In the genomic region with DNA sequence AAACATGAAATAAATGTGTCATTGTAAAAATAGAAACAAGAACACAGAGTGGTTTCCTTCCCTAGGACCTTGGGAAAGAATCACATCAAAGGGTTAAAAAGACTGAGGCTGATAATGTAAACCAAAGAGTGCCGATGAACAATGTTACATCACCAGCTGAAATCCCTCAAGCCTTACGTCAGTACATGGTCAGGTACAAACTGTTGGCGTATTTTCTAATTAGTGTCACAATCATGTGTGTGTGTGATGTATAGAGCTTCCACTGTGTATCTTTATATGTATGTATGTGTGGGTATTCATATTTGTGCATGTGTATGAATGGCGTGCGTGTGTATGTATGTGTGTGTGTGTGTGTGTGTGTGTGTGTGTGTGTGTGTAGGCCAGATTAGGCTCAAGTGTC, we compare ENCODE assay signal across 32 mouse cellular contexts.
"Had no signal": no experiment of that assay in that cellular context is flagged by ENCODE, and none has a peak within 500 bp of the region (broad histone marks: within the 10 kb centered on the region; RNA-seq: fewer than 3 reads in every experiment).

No protein-coding gene starts in this region.

- H3K4me2 ChIP-seq: limb, embryonic 12.5 days; limb, embryonic 13.5 days; limb, embryonic 15.5 days; liver, embryonic 11.5 days; liver, embryonic 12.5 days; liver, embryonic 13.5 days; liver, embryonic 15.5 days; lung, embryonic 14.5 days; lung, embryonic 15.5 days; midbrain, embryonic 11.5 days; midbrain, embryonic 12.5 days; midbrain, embryonic 13.5 days; midbrain, embryonic 15.5 days; neural tube, embryonic 12.5 days had no signal

- H3K4me3 ChIP-seq: left cerebral cortex, adult 2 months; limb, embryonic 10.5 days; limb, embryonic 12.5 days; limb, embryonic 13.5 days; limb, embryonic 15.5 days; liver, embryonic 12.5 days; liver, embryonic 13.5 days; liver, embryonic 15.5 days; lung, embryonic 15.5 days; megakaryocyte, embryonic 14.5 days; midbrain, embryonic 10.5 days; midbrain, embryonic 12.5 days; midbrain, embryonic 13.5 days; midbrain, embryonic 15.5 days; myocyte; neural tube, embryonic 12.5 days had no signal

- H3K9ac ChIP-seq: limb, embryonic 12.5 days; limb, embryonic 13.5 days; limb, embryonic 15.5 days; liver, embryonic 12.5 days; liver, embryonic 13.5 days; liver, embryonic 14.5 days; liver, embryonic 15.5 days; liver, postnatal 0 days; lung, embryonic 14.5 days; lung, embryonic 15.5 days; midbrain, embryonic 12.5 days; midbrain, embryonic 13.5 days; midbrain, embryonic 15.5 days; neural tube, embryonic 12.5 days had no signal

- H3K27me3 ChIP-seq: limb, embryonic 12.5 days; limb, embryonic 13.5 days; limb, embryonic 15.5 days; liver, embryonic 12.5 days; liver, embryonic 13.5 days; liver, embryonic 15.5 days; lung, embryonic 15.5 days; midbrain, embryonic 12.5 days; midbrain, embryonic 13.5 days; midbrain, embryonic 15.5 days; neural tube, embryonic 12.5 days had no signal

- ATAC-seq: liver, embryonic 12.5 days; liver, postnatal 0 days; midbrain, embryonic 13.5 days; midbrain, embryonic 15.5 days; midbrain, embryonic 16.5 days had no signal

- H3K36me3 ChIP-seq: limb, embryonic 10.5 days; limb, embryonic 12.5 days; limb, embryonic 13.5 days; limb, embryonic 15.5 days; liver, embryonic 12.5 days; liver, embryonic 13.5 days; liver, embryonic 15.5 days; lung, embryonic 15.5 days; midbrain, embryonic 10.5 days; midbrain, embryonic 12.5 days; midbrain, embryonic 13.5 days; midbrain, embryonic 15.5 days; neural tube, embryonic 12.5 days had no signal

- H3K9me3 ChIP-seq: limb, embryonic 10.5 days; limb, embryonic 12.5 days; limb, embryonic 13.5 days; limb, embryonic 15.5 days; liver, embryonic 12.5 days; liver, embryonic 13.5 days; liver, embryonic 15.5 days; lung, embryonic 15.5 days; midbrain, embryonic 10.5 days; midbrain, embryonic 12.5 days; midbrain, embryonic 13.5 days; midbrain, embryonic 15.5 days; neural tube, embryonic 12.5 days had no signal

- H3K27ac ChIP-seq: left cerebral cortex, adult 2 months; limb, embryonic 10.5 days; limb, embryonic 12.5 days; limb, embryonic 13.5 days; limb, embryonic 15.5 days; liver, embryonic 12.5 days; liver, embryonic 13.5 days; liver, embryonic 14.5 days; liver, embryonic 15.5 days; lung, embryonic 15.5 days; macrophage; midbrain, embryonic 10.5 days; midbrain, embryonic 12.5 days; midbrain, embryonic 13.5 days; midbrain, embryonic 15.5 days; neural tube, embryonic 12.5 days had no signal

- H3K4me1 ChIP-seq: limb, embryonic 10.5 days; limb, embryonic 12.5 days; limb, embryonic 13.5 days; limb, embryonic 15.5 days; liver, embryonic 12.5 days; liver, embryonic 13.5 days; liver, embryonic 15.5 days; lung, embryonic 15.5 days; megakaryocyte, embryonic 14.5 days; midbrain, embryonic 10.5 days; midbrain, embryonic 12.5 days; midbrain, embryonic 13.5 days; midbrain, embryonic 15.5 days had no signal

- DNase-seq: left cerebral cortex, postnatal 4 days; liver; liver, embryonic 13.5 days; liver, postnatal 0 days; lung, adult 18-20 months; lung, adult 2 months; lung, embryonic 14.5 days; lung, postnatal 10 days; lung, postnatal 14 days; lung, postnatal 36 days; lung, postnatal 4 days; midbrain, embryonic 14.5 days had no signal
